Mouse (Mus musculus): Measurements from ENCODE around the gene Iqcf6.
A peak's percentile ranks its signal among the peaks of the same experiment; 100 is the strongest.
"Not testable (repeated sequence)": the region's sequence is repeated elsewhere in the genome, so short reads cannot be mapped to it uniquely, and the experiment has no call there.

The Iqcf6 gene

DNA sequence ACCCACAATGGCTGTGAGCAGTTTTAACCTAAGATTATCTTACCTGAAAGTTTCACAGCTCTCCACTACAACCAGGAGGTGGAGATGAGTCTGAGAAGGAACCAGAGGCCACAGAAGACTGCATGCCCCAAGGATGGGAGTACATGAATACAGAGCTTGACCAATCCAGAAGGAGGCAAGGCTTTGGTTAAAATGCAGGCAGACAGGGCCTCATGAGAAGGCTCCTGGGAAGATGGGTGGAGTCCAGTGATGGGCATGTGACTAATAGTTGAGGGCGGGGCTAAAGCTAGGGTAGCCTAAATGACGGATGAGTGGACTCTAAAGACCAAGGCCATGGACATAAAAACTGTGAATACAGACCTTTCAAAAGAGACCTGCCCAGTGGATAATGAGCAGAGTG lies at the start of gene Iqcf6:
Gene Iqcf6 (plus strand): TSS at position 301 of the 400 bp plus-strand sequence.
- no peak for DNase-seq (ENCODE audit: inconsistent ontology term)

DNA sequence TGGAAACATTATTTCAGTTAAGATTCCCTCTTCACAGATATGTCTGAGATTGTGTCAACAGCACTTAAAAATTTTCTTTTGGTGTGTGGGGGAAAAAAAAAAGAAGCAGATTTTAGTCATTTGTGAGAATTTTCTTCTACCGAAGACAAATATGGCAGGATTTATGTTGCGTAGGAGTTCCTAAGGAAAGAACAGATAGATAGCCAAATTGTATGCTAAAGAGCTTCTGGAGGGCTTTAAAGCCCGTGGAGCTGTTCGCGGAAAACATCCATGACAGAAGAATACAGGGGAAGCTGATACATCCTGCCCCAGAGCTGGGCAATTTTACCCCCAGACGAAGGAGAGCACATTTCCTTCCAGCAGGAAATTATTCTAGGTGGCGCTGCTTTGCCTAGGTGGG lies 46.4 kb upstream of the Iqcf6 start:
- no peak for DNase-seq (ENCODE audit: inconsistent ontology term)

GRCm38 (mm10) chr9:106582552-106582951 lies 43.8 kb upstream of the Iqcf6 start:
- no peak for DNase-seq (ENCODE audit: inconsistent ontology term)

DNA sequence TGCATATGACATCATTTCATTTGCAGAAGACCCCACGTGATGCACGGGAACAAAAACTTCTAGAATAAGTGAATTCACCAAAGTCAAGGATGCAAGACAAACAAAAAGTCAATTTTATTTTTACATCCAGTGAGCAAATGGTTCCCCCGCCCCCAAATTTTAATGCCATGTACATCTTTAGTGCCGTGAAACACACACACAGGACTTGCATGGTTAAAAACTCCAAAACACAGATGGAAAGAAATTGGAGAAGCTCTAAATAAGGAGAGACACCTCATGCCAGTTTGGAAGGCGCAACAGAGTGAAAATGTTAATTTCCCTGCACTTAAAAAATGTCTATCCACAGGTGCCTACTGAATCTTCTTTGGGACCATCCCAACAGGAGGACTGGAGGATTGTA lies 34.2 kb upstream of the Iqcf6 start:
- DNase-seq (ENCODE audit: inconsistent ontology term): no peak

- DNase-seq (ENCODE audit: inconsistent ontology term): not testable (repeated sequence)
Observed at GRCm38 (mm10) chr9:106595402-106595801, 31.0 kb upstream of the Iqcf6 start.

DNA sequence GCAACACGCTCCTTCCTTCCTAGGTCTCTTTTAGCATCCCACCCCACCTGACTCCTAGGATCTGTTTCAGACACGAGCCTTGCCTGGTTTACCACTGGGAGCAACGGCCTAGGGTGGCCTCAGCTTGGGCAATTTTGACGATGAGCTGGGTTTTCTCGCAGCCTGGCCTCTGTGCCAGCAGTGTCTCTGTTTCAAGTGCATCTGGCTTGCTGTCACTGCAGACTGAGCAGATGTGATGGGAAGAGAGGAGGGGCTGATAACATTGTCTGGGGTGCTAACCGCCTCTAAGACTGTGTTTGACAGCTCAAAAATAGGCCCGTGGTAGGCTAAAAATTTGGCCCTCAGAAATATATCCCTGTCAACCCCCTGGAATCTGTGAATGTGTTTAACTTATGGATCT lies 30.5 kb upstream of the Iqcf6 start:
- no peak for DNase-seq (ENCODE audit: inconsistent ontology term)

DNA sequence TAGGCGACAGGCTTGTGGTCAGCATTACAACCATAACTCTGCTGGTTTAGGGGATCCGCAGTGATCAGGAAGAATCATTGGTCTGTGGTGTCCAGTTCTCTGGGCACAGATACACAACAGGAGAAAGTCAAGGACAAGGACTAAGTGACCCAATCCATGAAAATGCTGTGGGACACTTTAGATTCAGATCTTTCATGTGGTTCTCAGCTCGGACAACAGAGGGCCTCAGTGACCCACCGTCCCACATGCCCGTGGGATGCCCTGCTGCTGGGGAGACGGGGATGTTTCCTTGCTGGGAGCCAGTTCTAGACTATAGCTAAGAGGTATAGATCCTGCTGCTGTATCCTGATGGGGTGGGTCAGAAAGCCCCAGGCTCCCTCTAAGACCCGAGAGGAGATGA lies 27.9 kb upstream of the Iqcf6 start:
- DNase-seq (ENCODE audit: inconsistent ontology term): no peak

- peak; percentile 17 for DNase-seq (ENCODE audit: inconsistent ontology term)
Observed at GRCm38 (mm10) chr9:106600546-106600945, 25.8 kb upstream of the Iqcf6 start.

DNA sequence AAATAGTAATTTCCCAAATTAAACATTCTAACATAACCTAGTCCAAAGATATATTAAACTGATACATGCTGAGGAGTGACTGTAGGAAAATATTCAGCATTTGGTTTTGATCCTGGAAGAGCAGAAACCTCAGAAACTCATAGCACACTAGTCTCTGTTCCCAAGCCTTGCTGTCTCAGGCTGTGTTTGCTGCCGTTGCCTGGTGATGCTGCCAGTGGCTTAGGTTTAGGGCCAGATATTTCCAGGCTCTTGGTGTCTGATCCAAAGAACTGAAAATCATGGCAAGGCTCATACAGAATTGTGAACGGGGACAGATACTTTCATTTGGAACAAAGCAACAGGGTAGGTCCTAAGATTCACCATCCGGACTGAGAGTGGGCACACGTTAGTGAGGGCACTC lies 15.7 kb upstream of the Iqcf6 start:
- DNase-seq (ENCODE audit: inconsistent ontology term): no peak

DNA sequence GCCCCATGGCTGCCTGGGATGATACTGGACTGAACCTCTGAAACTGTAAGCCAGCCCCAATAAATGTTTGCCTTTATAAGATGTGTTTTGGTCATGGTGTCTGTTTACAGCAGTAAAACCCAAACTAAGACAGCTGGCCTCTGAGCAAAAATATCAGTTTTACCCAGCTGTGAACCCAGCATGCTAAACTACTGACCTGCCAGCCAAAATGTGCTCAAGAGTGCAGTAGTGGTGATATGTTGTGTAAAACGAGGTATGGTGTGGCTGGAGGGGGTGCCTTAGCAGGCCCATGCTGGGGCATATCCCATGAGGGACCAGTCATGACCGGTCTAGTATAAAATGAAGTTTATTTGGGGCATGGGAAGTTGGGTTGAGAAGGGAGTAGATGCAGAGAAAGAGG lies 12.4 kb upstream of the Iqcf6 start:
- DNase-seq (ENCODE audit: inconsistent ontology term): no peak

DNA sequence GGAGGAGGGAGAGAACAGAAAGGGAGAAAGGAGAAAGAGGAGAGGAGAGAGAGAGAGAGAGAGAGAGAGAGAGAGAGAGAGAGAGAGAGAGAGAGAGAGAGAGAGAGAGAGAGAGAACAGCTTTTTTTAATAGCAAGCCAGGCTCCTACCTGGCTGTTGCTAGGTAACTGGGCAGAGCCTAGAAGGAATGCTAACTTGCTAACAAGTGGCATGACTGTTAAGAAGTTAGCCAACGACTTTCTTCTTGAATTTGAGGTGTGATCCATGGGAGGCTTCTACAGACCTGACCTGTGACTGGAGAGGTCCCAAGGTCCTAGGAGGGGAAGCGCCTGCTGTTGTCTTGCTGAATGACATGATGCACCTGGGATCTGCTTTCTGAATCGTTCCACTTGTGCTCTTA lies 11.8 kb upstream of the Iqcf6 start:
- DNase-seq (ENCODE audit: inconsistent ontology term): no peak

DNA sequence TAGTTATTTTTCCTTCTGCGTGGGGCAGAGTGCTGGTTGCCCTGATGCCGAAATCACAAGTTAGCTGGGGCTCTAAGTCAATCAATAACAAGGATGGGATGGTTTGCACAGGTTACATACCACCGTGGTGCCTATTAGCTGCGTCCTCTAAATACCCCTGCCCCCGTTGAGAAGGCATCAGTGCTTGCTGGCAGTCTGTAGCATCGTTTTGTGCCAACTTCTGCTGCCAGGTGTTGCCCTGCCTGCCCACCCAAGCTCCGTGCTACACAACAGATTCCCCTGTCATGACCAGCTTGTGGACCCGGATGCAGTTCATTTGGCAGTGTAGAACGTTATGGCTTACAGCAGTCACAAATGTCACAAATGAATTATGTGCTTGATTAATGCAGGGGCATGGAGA lies 10.1 kb upstream of the Iqcf6 start:
- no peak for DNase-seq (ENCODE audit: inconsistent ontology term)

- no peak for DNase-seq (ENCODE audit: inconsistent ontology term)
Observed at GRCm38 (mm10) chr9:106617496-106617895, 8.9 kb upstream of the Iqcf6 start.

DNA sequence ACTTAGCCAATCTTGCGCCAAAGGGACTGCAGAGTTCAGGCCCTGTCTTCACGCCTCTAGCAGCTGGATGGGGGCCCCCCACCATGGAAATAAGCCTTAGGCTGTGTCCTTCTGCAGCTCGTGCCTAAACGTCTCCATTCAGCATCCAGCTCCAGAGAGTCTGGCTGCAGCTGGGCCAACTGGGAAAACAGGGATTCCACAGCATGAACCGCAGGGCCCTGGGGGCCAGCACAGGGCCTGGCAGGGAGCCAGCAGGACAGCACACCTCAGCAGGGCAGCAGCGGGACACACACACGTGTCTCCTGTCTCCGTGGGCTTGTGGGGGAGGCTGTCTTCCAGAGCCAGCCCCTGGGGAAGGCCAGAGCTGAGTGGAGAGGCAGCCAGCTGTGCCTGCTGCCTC lies 1.4 kb downstream of the Iqcf6 start:
- DNase-seq (ENCODE audit: inconsistent ontology term): not testable (repeated sequence)

GRCm38 (mm10) chr9:106632185-106632584 lies 5.8 kb downstream of the Iqcf6 start:
- DNase-seq (ENCODE audit: inconsistent ontology term): no peak

GRCm38 (mm10) chr9:106638154-106638553 lies 11.8 kb downstream of the Iqcf6 start:
- no peak for DNase-seq (ENCODE audit: inconsistent ontology term)

DNA sequence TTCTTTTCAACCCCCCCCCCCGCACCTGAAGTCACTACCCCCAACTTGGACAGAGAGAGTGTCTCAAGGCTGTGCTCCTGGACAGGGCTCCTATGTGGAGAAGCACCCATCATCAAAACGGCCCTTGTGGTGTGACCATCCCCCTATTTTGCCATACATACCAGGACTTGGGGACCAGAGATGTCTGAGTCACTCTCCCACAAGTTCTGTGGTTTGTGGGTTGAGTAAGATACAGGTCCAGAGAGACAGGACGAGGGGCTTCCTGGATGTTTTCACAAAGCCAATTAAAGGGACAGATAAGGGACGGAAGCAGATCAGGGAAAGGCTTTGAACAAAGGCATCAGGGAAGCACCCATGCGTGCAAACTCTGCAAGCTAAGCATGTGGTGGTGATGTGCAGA lies 15.0 kb downstream of the Iqcf6 start:
- no peak for DNase-seq (ENCODE audit: inconsistent ontology term)

DNA sequence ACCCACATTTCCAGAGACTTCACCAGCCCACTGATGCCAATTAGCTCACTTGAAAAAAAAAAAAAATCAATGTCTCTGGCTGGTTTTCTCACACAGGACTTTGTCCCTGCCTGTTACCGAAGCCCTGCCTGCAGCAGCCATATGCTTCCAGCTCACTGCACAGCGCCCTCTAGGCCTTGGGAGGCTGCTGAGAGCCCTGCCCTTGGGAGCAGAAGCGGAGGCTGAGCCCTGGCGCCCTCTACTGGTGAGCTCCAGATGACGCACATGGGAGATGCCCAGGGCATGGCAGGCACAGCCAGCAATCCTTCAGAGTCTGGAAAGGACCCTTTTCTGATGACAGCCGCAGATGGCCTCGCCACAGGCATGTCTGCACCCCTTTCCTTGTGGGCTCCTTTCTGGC lies 16.7 kb downstream of the Iqcf6 start:
- DNase-seq (ENCODE audit: inconsistent ontology term): peak; percentile 40

DNA sequence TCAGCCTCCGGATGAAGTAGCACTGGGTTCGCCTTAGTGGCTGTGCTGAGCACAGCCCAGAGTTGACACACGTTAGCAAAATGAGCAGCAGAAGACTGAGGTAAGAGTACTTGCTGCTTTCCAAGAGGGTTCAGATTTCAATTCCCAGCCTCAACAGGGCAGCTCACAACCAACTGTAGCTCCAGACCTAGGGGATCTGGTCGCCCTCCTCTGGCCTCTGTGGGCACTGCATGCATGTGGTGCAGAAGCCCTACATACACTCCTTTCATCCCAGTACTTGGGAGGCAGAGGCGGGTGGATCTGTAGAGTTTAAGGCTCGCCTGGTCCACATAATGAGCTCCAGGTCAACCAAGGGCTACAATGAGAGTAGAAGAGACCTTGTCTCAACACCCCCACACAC lies 17.4 kb downstream of the Iqcf6 start:
- no peak for DNase-seq (ENCODE audit: inconsistent ontology term)

DNA sequence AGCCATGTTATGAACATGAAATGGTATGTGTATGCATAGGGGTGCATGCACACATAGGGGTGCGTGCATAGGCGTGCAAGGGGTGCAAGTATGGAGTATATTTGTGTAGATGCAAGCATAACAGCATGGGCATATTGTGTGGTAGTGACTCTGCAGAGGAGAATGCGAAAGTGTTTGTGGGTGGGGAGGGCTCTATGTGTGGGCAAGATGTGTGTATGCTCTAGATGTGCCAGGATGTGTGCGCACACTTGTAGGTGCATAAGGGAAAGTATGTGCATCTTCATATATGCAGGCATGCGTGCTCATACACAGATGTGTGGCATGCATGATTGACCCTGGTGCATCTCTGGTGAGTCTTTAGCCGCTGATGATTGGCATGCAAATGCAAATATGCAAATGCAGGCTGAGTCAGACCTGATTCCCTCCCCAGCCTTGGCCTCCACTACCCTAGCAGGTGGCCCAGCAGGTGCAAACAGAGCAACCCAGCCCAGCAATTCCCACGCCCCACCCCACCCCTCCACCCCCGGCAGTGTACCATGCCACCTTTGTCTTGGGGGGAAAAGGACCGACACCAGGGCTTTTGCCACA lies 19.4 kb downstream of the Iqcf6 start:
- no peak for DNase-seq (ENCODE audit: inconsistent ontology term)

- DNase-seq (ENCODE audit: inconsistent ontology term): no peak
Observed at GRCm38 (mm10) chr9:106647226-106647625, 20.8 kb downstream of the Iqcf6 start.

DNA sequence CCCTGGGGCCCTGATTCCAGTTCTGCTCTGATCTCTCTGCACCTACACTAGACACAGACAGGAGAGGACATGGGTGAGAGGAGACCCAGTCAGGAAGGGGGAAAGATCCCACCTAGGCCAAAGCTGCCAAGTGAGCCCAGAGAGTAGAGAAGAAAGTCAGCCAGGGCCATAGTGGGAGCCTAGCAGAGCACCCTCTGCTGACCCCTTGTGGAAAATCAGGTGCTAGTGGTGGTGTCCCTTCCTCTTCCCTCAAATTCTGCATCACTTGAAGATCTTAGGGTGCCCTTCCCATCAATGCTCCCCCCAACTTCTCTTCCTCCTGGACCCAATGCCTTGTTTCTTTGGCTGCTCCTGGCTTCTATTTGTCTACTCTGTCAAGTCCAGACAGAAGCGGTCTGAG lies 26.3 kb downstream of the Iqcf6 start:
- DNase-seq (ENCODE audit: inconsistent ontology term): no peak

- peak; percentile 79 for DNase-seq (ENCODE audit: inconsistent ontology term)
Observed at GRCm38 (mm10) chr9:106655884-106656720, 29.7 kb downstream of the Iqcf6 start, which contains the start of gene Grm2. Gene Grm2, minus strand, starts transcription at chr9:106656082.
